Mouse (Mus musculus): Measurements from ENCODE around the gene Rxfp4.

Gene Rxfp4

GRCm38 (mm10) chr3:88651669-88652618, 998 bp downstream of the Rxfp4 start:
- DNase-seq = peak; percentile 3

- DNase-seq = peak; percentile 5
These were observed 2.0 kb downstream of the Rxfp4 start for GRCm38 (mm10) chr3:88650713-88651504.

GRCm38 (mm10) chr3:88649967-88650366, 3.0 kb downstream of the Rxfp4 start:
- DNase-seq = no peak

GRCm38 (mm10) chr3:88649186-88649585, 3.8 kb downstream of the Rxfp4 start:
- no peak for DNase-seq

GRCm38 (mm10) chr3:88648452-88649168, 4.3 kb downstream of the Rxfp4 start:
- no peak for DNase-seq

GRCm38 (mm10) chr3:88647779-88648413, 5.0 kb downstream of the Rxfp4 start:
- DNase-seq = no peak

- no peak for DNase-seq
These were observed 5.9 kb downstream of the Rxfp4 start for GRCm38 (mm10) chr3:88647076-88647475.

- no peak for DNase-seq
These were observed 6.4 kb downstream of the Rxfp4 start for GRCm38 (mm10) chr3:88646426-88646995.

GRCm38 (mm10) chr3:88645937-88646336, 7.0 kb downstream of the Rxfp4 start:
- DNase-seq = no peak

GRCm38 (mm10) chr3:88643078-88643477, 9.9 kb downstream of the Rxfp4 start:
- no peak for DNase-seq

- DNase-seq = peak; percentile 78
These were observed 12.3 kb downstream of the Rxfp4 start for GRCm38 (mm10) chr3:88640676-88641075.

GRCm38 (mm10) chr3:88639239-88639638, 13.7 kb downstream of the Rxfp4 start:
- no peak for DNase-seq

GRCm38 (mm10) chr3:88637134-88637533, 15.8 kb downstream of the Rxfp4 start:
- no peak for DNase-seq

- no peak for DNase-seq
These were observed 16.4 kb downstream of the Rxfp4 start for GRCm38 (mm10) chr3:88636555-88636986.

- DNase-seq = no peak
These were observed 17.3 kb downstream of the Rxfp4 start for GRCm38 (mm10) chr3:88635506-88636275.

- DNase-seq = no peak
These were observed 19.9 kb downstream of the Rxfp4 start for GRCm38 (mm10) chr3:88633056-88633455.

GRCm38 (mm10) chr3:88631921-88632587, 20.9 kb downstream of the Rxfp4 start:
- DNase-seq = peak; percentile 38

GRCm38 (mm10) chr3:88630849-88631341, 22.0 kb downstream of the Rxfp4 start:
- DNase-seq = no peak

GRCm38 (mm10) chr3:88630018-88630417, 22.9 kb downstream of the Rxfp4 start:
- no peak for DNase-seq

- no peak for DNase-seq
These were observed 23.7 kb downstream of the Rxfp4 start for GRCm38 (mm10) chr3:88629244-88629643.

- no peak for DNase-seq
These were observed 24.2 kb downstream of the Rxfp4 start for GRCm38 (mm10) chr3:88628766-88629165.

Measured in thymus, postnatal 14 days (tissue).